Mouse (Mus musculus) brown adipose tissue, adult 24 weeks (tissue): ENCODE results near the gene Ppp1r10. TPM values are rescaled to one million over a fixed set of nuclear protein-coding genes. Genes with fewer than 3 reads are reported as not detected.

ENCODE experiments used
- H3K27ac ChIP-seq: fragments of 200-500 bp; replicated peaks from 2 replicates; pipeline ENCODE4 v1.5.1; 2012; ENCODE audit warnings: low read depth, mild to moderate bottlenecking, low read length
- H3K4me1 ChIP-seq: fragments of 200-500 bp; 2 replicates; pipeline ENCODE4 v1.6.1; 2012; ENCODE audit warnings: low read length, mixed read lengths; ENCODE audit not compliant: control insufficient read depth, insufficient read depth, insufficient read length
- H3K4me3 ChIP-seq: fragments of 200-500 bp; 2 replicates; pipeline ENCODE4 v1.5.1; 2012; ENCODE audit warnings: low read depth, mild to moderate bottlenecking, low read length, moderate library complexity; ENCODE audit not compliant: insufficient read depth
- polyA plus RNA-seq: library from polyadenylated mRNA; stranded (reverse); fragments of >200 nt; gene quantifications from 2 replicates; pipeline ENCODE4 v1.2.4, GENCODE M21; 2012; ENCODE audit not compliant: missing spikeins, insufficient read depth, insufficient read length

Ppp1r10 gene
- polyA plus RNA-seq, 1 experiment = 49.3 TPM

GRCm38 (mm10) chr17:35980363-35980754 is 64.1 kb downstream of the Ppp1r10 start:
- peaks cover 6% of the 10 kb centered on the region; the same call in 1 of the 2 replicates for H3K4me1 ChIP-seq
- peak overlapping the region; percentile 61 for H3K27ac ChIP-seq
- H3K4me3 ChIP-seq = peak overlapping the region; percentile 77

- no peak overlapping the region for H3K27ac ChIP-seq
- H3K4me1 ChIP-seq = peaks cover 6% of the 10 kb centered on the region; the same call in 1 of the 2 replicates
- H3K4me3 ChIP-seq = no peak overlapping the region
Measured at GRCm38 (mm10) chr17:35981776-35982175, 65.5 kb downstream of the Ppp1r10 start.

Other genes with a start within 250 kb of the Ppp1r10 start
- 18.1 and 18.5 TPM in 2 replicates for gene Vars2, start 248.8 kb upstream of the Ppp1r10 start, polyA plus RNA-seq
- gene Gtf2h4, start 242.7 kb upstream of the Ppp1r10 start, polyA plus RNA-seq = 16.3 and 19.0 TPM in 2 replicates
- gene Ddr1, start 211.8 kb upstream of the Ppp1r10 start, polyA plus RNA-seq = 4.2 and 4.5 TPM in 2 replicates
- gene Ier3, start 94.8 kb upstream of the Ppp1r10 start, polyA plus RNA-seq = 19.2 and 52.4 TPM in 2 replicates
- 38.1 and 61.2 TPM in 2 replicates for gene Flot1, start 93.2 kb upstream of the Ppp1r10 start, polyA plus RNA-seq
- gene Tubb5, start 78.1 kb upstream of the Ppp1r10 start, polyA plus RNA-seq = 32.5 and 58.6 TPM in 2 replicates
- gene Mdc1, start 74.9 kb upstream of the Ppp1r10 start, polyA plus RNA-seq = 3.0 and 3.3 TPM in 2 replicates
- 1.4 and 2.8 TPM in 2 replicates for gene Nrm, start 55.1 kb upstream of the Ppp1r10 start, polyA plus RNA-seq
- gene Ppp1r18, start 50.8 kb upstream of the Ppp1r10 start, polyA plus RNA-seq = 7.4 and 8.8 TPM in 2 replicates
- 17.0 and 26.4 TPM in 2 replicates for gene Dhx16, start 36.6 kb upstream of the Ppp1r10 start, polyA plus RNA-seq
- 125 and 142 TPM in 2 replicates for gene 2310061I04Rik, start 19.0 kb upstream of the Ppp1r10 start, polyA plus RNA-seq
- 19.1 and 42.2 TPM in 2 replicates for gene Atat1, start 6.4 kb upstream of the Ppp1r10 start, polyA plus RNA-seq
- gene Mrps18b, start within 50 bp of the Ppp1r10 start, polyA plus RNA-seq = 111 and 132 TPM in 2 replicates
- gene Abcf1, start 53.3 kb downstream of the Ppp1r10 start, polyA plus RNA-seq = 69.2 and 77.7 TPM in 2 replicates
- 13.5 and 14.5 TPM in 2 replicates for gene Gnl1, start 63.4 kb downstream of the Ppp1r10 start, polyA plus RNA-seq
- 5.3 and 6.8 TPM in 2 replicates for gene Prr3, start 63.8 kb downstream of the Ppp1r10 start, polyA plus RNA-seq
- 3.3 and 3.9 TPM in 2 replicates for gene H2-T24, start 104.1 kb downstream of the Ppp1r10 start, polyA plus RNA-seq
- gene H2-T23, start 116.4 kb downstream of the Ppp1r10 start, polyA plus RNA-seq = 16.3 and 22.1 TPM in 2 replicates
- 57.5 and 83.0 TPM in 2 replicates for gene H2-T22, start 126.3 kb downstream of the Ppp1r10 start, polyA plus RNA-seq
- gene Gm6034, start 126.5 kb downstream of the Ppp1r10 start, polyA plus RNA-seq = not detected in 2 replicates
- not detected in 2 replicates for gene Gm11127, start 141.9 kb downstream of the Ppp1r10 start, polyA plus RNA-seq
- not detected in 2 replicates for gene Gm19684, start 205.2 kb downstream of the Ppp1r10 start, polyA plus RNA-seq
- gene Gm7030, start 213.0 kb downstream of the Ppp1r10 start, polyA plus RNA-seq = not detected in 2 replicates